Mouse (Mus musculus) cerebellum, adult 18-20 months (tissue): ENCODE data around the gene Tnrc6b.
"Not testable (repeated sequence)": the region's sequence is repeated elsewhere in the genome, so short reads cannot be mapped to it uniquely, and the experiment has no call there.

Source experiments
- DNase-seq, 2 experiments: peaks; one replicate each; pipeline ENCODE4 v3.0.0; 2021

Tnrc6b gene

DNA sequence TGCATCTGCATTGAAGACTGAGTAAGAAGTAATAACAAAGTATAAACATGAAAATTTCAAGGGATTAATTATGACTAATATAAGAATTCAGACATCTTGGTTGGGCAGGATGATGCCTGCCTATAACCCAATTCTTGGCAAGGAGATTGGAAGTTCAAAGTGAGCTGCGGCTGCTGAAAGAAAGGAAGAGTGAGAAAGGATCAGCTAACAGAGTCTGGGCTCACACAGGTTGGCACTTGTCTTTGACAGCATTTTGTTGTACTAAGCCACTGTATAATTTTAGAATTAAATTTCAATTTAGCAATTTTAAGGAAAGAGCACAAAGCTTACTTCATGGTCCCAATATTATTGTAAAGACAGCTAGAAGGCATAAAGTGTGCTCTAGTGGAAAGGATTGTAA, 150.2 kb downstream of the Tnrc6b start:
- no peak for DNase-seq

DNA sequence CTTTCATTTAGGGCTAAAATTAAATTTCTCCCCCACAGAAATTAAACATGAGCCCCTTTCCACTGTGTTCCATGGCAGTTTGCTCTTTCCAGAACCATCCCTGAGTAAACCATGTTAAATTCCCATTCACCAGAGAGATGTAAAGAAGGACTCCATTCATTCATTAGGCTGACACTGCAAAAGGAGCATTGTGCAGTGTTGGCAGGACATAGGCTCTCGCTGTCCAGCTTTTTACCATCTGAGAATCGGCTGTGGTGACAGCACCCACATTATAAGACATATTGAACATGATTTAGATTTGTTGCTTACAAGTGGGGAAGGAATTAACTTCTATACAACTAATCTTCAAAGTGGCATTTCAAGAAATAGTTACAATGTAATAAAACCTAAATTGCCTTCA, 150.9 kb downstream of the Tnrc6b start:
- DNase-seq = no peak

DNA sequence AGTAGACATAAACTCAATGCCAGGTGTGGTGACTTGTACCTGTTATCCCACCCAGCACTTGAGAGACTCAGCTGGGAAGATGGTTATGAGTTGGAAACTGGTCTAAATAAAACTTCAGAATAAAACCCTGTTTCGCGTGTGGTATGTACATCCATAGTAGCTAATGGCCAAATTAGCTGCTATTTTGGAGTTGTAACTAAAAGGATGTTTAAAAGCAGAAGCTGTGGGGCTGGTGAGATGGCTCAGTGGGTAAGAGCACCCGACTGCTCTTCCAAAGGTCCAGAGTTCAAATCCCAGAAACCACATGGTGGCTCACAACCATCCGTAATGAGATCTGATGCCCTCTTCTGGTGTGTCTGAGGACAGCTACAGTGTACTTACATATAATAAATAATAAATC, 157.5 kb downstream of the Tnrc6b start:
- not testable (repeated sequence) for DNase-seq

DNA sequence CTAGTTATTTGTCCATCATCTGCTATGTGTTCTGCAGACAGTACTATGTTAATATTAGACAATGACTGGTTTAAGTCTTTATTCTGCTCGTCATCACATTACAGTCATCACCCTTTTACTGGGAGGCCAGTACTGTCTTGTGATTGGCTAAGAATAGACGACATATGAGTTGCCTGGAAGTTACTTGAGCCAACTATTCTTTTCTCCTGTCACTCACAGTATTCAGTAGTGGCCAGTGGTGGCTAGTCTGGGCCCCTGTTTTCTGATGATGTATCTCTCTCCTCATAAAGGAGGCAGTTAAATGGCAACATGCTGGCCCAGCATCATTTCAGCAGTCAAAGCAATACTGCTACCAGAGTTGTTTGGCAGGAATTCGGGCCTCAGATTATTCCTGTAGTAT, 163.6 kb downstream of the Tnrc6b start:
- DNase-seq = no peak

DNA sequence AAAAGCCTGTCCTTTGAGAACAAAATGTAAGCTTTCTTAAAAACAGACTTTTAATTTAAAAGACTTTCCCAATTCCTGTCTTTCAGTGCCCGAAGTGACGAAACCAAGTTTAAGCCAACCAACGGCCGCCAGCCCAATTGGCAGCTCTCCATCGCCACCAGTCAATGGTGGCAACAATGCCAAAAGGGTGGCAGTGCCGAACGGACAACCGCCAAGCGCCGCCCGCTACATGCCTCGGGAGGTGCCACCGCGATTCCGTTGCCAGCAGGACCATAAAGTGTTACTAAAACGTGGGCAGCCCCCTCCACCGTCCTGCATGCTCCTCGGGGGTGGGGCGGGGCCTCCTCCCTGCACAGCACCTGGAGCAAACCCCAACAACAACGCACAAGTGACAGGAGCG, 165.1 kb downstream of the Tnrc6b start:
- DNase-seq = peak; percentile 77

DNA sequence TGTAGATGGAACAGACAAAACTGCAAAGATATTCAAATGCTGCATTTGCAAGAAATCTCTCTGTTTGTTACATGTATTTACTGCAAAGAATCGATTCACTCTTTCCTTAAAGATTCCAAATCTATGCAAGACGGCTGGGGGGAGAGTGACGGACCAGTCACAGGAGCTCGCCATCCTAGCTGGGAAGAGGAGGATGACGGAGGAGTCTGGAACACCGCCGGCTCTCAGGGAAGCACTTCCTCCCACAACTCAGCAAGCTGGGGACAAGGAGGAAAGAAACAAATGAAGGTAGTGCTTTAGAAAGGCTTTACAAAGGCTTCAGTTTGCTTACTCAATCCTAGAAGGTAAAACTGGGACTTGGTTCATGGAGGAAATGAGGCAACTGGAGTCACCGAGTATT, 173.0 kb downstream of the Tnrc6b start:
- no peak for DNase-seq

DNA sequence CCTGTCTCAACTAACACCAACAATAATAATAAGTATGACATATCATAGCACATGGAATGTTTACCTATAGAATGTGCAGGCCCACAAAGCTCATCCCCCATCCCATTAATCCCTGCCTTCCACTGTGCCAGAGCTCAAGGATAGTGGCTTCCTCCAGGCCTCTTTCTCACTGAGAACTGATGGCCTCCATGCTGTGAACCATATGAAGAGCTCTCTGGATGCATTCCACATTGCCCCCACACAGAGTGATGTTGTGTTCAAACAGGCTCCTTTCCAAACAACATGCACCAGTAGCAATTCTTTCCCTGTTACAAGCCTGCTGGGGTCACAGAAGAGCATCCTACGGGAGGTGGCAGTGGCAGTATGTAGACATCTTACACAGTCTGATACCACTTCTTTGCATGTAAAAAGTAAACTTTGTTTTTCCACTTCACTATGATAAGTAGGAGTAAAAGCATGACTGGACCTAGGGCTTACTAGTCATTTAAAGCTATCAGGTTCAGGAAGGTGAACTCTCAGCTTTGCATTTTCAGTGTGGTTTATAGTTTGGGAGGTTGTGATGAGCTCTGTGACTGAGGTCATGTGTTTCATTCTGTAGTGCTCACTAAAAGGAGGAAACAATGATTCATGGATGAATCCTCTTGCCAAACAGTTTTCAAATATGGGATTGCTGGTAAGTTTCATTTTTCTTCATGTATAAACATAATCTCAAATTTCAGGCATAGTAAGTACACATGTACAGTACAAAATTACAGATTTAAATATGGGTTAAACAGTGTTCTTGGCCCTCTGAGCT, 175.4 kb downstream of the Tnrc6b start:
- DNase-seq = peak; percentile 48 to 57

DNA sequence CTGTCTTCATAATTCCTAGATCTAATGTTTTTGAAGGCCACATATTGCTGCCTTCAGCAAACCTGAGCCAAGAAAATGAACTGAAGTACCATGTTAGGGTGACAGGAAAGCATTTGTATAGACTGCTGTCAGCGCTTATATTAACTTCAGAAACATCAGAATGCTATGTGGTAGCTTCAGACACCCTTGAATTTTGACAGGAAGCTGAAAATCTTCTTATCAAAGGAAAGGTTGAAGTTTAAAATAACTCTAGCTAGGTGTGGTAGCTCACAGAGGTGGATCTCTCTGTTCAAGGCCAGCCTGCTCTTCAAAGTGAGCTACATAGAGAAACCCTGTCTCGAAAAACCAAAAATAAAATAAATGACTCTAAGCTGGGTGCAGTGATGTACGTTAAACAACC, 181.2 kb downstream of the Tnrc6b start:
- no peak for DNase-seq

DNA sequence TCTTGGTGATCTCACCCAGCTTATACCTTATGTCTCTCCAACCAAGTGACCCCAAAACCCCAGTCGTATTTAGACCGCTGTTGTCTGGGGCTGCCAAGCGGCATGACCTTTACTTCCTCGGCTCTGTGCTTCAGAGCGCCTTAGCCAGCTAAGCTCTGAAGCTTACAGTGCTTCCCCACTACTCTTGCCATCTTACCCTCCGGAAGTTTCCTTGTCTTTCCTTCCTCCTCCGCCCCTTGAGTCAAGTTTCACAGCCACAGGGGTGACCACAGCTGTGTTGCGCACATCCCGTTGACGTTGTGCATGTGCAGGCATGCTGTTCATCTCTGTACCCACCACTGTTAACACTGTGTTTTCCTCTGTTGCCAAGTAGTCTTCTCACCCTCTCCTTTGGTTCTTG, 185.6 kb downstream of the Tnrc6b start:
- DNase-seq = no peak

DNA sequence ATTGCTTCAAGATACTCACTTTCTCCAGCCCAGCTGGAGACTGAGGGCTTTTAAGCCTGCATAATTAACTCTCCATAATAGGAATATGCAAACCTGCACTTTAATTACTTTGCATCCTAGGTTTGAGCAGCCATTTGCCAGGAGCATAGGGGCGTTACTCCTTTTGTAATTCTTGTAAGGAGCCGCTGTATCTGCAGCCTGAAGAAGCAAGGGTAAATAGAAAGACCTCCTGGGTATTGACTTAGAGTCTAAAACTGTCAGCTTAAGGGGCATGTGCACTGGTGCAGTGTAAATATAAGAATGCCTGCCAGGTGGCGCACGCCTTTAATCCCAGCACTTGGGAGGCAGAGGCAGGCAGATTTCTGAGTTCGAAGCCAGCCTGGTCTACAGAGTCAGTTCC, 186.8 kb downstream of the Tnrc6b start:
- DNase-seq = no peak

DNA sequence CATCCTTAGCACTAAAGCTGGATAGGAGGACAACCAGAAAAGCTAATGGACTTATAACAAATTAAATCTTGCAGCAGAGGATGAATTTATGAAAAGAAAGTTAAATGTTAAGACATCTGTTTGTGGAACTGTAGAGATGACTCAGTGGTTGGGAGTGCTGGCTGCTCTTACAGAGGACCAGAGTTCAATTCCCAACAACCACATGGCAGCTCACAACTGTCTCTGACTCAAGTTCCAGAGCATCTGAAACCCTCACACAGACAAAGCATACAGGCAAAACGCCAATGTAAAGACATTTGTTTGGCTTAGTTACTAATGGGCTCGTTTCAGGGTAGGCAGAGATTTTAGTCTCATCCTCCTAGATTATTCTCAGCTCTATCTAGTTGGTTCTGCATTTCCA, 188.7 kb downstream of the Tnrc6b start:
- DNase-seq = no peak

DNA sequence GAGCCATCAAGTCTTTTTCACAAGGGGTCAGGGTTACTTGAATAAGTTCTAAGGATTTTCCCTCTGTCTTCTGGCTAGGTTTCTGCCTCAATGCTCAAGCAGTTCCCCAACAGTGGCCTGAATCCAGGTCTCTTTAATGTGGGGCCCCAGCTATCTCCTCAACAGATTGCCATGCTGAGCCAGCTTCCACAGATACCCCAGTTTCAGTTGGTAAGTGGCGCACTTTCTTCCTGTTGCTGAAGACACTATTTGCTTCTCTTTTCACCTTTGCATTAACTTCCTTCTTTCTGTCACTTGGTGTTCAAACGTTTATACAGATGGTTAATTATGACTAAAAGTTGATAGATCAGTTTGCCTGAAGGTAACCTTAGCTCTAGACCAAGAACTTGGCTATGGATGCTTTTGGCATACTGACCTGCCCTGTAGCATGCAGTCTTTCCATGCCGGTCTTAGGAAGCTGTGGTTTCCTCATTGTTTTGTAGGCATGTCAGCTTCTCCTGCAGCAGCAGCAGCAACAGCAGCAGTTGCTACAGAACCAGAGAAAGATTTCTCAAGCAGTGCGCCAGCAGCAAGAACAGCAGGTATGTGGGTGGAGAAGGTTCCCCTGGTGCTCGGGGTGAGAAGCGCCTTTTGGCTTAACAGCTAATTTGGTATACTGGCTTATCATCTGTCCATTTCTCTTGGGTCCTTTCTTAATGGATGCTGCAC, 190.8 kb downstream of the Tnrc6b start:
- no peak for DNase-seq

DNA sequence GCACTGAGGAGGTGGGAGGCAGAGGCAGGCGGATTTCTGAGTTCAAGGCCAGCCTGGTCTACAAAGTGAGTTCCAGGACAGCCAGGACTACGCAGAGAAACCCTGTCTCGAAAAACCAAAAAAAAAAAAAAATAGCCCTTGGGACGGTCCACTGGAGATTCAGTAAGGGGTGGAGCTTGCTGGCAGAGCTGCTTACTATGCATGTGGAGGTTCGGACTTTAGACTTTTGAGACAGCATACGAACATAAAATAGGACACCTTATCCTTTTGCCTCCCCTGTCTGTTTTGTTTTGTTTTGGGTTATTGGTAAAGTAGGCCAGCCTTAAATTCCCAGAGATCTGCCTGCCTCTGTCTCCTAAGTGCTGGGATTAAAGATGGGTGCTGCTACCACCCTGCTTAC, 193.7 kb downstream of the Tnrc6b start:
- DNase-seq = not testable (repeated sequence)

DNA sequence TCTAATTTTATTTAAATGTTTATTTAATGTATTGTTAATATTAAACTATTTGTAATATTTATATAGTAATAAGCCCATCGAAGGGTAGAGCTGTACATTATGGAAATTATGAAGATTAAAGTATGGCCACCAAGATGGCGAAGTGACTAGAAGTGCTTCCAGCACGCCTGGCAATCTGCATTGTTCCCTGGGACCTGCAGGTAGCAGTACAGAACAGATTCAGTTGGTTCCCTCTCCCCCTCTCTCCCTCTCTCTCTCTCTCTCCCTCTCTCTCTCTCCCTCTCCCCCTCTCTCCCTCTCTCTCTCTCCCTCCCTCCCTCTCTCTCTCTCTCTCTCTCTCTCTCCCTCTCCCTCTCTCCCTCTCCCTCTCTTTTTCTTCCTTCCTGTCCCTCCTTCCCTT, 199.1 kb downstream of the Tnrc6b start:
- no peak for DNase-seq

DNA sequence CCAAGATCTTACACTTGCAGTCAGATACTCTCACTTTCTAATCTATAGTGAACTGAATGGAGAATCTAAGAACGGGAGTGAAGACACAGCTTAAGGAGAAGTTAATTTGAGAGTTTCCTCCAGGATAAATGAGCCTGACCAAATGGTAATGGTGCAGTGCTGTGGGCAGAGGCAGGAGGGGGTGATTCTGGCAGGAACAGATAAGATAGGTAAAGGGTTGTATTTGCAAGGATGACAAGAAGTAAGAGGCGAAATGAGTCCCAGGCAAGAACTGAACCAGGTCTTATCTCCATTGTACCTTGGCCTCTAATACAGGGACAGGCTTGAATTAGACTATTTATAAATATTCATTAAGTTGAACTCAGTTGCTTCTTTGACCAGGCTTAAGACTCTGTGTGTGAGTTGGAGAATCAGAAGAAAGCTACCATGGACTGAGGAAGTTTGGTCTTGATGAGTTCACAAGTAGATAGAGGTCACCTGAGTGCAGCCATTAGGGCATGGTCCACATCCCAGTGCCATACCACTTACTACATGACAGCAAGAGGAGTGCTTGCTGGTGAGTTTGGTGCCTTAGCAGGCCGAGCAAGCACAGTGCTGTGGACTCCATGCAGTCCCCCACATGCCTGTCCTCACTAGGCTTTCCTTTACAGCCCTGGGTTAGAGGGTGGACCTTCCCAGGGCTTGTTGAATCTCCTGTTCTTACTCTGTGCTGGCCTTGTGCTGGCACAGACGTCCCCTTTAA, 199.8 kb downstream of the Tnrc6b start:
- DNase-seq = no peak

DNA sequence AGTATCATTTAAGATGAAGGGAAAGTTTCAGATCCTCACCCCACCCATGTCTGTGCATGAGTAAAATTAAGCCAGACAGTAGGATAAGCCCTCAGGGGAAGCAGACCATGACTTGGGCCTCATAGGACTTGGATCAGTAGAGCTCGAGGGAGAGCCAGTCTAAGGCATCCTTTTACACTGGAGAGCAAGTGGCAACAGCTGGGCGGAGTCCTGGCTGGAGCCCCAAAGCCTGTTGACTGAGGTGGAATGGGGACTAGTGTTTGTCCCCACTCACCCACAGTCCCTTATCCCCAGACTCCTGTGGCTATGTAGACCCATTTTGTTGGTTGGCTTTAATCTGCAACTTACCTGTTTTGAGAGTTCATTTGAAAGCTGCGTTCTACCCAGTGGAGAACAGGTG, 201.1 kb downstream of the Tnrc6b start:
- DNase-seq = no peak

DNA sequence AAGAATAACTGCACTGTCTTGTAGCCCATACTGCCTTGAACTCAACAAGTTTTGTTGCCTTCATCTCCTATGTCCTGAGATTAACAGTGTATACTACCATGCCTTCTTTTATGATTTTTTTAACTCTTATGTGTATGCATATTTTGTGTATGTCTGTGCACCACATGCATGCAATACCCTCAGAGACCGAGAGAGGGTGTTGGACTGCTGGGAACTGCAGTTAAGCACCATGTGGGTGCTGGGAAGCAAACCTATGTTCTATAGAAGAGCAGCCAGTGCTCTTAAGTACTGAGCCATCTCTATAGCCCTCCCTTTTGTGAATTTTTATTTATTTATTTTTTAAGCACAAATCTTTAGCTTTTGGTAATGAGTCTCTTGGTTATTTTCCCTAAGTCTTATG, 202.7 kb downstream of the Tnrc6b start:
- DNase-seq = no peak

DNA sequence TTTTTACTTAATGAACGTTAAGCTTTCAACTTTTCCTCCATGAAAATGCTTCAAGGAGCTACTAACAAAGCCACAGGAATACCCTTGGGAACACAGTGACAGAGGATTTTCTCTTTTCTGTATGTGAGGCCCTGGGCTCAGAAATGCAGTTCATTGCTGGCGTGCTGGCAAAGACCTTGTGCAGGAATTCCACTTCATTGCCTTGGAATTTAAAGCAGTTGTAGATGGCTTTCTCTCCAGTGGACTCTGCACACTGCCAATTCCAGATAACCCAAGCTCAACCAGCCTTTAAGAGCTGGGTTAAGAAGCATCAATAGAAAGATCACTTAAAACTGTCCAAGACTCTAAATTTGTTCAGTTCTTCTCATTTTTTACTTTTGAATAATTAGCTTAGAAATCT, 204.7 kb downstream of the Tnrc6b start:
- peak; percentile 45 to 48 for DNase-seq

DNA sequence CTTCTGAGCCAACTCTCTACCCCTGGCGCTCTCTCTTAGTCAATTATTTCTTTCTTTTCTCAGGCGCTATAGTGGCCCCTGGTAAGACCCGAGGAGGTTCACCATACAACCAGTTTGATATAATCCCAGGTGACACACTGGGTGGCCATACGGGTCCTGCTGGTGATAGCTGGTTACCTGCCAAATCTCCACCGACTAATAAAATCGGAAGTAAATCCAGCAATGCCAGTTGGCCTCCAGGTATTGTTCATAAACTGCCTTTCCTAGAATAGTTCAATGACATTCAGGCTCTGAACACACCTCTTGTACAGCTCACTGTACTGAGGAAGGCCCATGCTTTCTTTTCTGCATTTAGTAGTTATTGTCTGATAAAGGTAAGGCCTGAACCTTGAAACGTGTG, 205.5 kb downstream of the Tnrc6b start:
- peak; percentile 45 for DNase-seq

DNA sequence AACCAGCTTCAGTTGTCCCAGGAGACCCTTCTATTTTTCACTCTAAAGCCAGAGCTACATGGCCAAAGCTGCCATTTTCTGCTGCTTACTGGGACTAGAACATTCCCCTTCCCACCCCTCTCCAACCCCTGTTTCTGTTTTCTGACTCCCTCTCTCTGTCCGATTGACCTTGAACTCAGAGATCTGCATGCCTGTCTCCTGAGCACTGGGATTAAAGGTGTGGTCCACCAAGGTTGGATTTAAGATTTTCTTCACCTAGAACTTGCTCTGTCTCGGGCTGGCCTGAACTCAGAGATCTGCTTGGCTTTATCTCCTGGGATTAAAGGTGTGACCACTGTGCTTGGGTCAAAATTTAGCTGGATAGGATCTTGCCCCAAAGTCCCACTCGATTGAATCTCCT, 209.2 kb downstream of the Tnrc6b start:
- no peak for DNase-seq

DNA sequence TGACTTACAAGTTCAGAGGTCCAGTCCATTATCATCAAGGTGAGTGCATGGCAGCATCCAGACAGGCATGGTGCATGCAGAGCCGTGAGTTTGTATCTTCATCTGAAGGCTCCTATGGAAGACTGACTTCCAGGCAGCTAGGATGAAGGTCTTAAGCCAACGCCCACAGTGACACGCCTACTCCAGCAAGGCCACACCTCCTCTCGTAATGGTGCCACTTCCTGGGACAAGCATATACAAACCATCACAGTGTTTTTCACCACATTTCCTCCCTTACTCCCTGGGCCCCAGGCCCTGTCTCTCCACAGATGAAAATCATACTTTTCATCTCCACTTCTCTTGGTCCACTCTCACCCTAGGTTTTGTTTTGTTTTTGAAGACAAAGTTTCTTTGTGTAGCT, 210.7 kb downstream of the Tnrc6b start:
- DNase-seq = no peak

DNA sequence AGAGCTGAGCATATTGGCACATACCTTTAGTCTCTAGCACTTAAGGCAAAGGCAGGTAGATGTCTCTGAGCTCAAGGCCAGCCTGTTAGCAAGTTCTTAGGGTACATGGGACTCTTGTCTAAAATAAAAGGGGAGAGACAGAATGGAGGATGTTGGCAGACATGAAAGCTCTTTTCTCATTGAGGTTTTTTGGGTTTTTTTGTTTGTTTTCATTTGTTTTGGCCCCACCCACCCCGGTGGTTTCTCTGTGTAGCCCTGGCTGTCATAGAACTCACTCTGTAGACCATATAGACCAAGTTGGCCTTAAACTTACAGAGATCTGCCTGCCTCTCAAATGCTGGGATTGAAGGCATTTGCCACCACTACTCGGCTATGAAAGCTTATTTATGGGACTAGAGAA, 213.1 kb downstream of the Tnrc6b start:
- DNase-seq = no peak

DNA sequence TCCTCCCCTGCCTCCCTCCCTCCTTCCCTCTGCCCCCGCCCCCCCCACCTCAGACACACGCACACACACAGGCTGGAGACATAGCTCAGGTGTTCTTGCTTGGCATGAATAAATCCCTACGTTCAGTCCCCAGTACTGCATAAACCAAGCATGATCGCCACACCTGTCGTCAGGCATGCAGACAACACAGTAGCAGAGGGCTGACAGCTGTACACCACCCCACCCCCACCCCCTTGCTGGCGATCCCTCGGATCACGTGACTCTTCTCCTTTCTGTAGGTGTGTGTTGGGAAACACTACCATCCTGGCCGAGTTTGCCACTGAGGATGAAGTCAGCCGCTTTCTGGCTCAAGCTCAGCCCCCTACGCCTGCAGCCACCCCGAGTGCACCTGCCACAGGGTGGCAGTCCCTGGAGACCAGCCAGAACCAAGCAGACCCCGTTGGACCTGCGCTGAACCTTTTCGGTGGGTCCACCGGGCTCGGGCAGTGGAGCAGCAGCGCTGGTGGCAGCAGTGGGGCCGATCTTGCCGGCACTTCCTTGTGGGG, 217.8 kb downstream of the Tnrc6b start:
- peak in 1 of 2 experiments; percentile 10 for DNase-seq
